Mouse (Mus musculus) mouse embryonic stem cell (cell line): ENCODE measurements around the gene Vmn1r122.
"Not testable (repeated sequence)": the region's sequence is repeated elsewhere in the genome, so short reads cannot be mapped to it uniquely, and the experiment has no call there.

Experiments used
- in situ Hi-C, 2 experiments: fragments of 300-500 bp; cut with MboI; formaldehyde crosslinking; loops; 1 replicate in 1 of 2; 3 replicates in 1 of 2; pipeline ENCODE4 v1.14.3; 2019 to 2020; ENCODE audit warnings: low sequenced_read_pairs in 2 of 2, low pct_unique_long_range_greater_than_20kb in 1 of 2, mixed read lengths in 1 of 2; ENCODE audit not compliant: unreplicated experiment in 1 of 2

Gene Vmn1r122

DNA sequence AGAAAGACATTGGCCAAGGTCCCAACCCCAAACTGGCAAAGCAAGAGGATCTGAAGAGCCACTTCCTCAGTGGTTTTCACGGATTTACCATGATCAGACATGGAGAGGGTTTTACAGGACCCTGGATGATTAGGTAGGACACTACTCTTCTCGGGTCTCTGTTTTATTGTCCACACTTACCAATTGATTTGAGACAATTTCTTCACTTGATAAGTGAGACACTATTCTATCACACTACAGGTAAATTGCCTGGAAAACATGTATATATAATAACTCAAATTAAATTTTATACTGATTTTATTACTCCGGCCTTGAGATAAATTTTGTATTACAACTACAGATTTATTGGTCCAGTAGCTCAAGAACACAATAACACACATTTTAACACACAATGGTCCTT is at the start of gene Vmn1r122:
Gene Vmn1r122, minus strand, starts transcription at position 101 of the 400 bp plus-strand sequence.
- in situ Hi-C loops, result not testable (repeated sequence)

DNA sequence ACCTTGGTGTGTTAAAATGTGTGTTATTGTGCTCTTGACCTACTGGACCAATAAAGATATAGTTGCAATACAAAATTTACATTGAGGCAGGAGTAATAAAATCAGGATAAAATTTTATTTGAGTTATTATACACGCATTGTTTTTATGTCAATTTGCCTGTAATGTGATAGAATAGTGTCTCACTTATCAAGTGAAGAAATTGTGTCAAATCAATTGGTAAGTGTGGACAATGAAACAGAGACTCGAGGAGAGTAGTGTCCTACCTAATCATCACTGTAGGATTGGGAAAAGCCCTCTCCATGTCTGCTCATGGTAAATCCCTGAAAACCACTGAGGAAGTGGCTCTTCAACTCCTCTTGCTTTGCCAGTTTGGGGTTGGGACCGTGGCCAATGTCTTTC is 28.0 kb upstream of the Vmn1r122 start, which contains the start of gene Vmn1r123:
Gene Vmn1r123, plus strand, starts transcription at position 301 of the 400 bp plus-strand sequence.
- in situ Hi-C loops, result not testable (repeated sequence)

GRCm38 (mm10) chr7:21098413-21098812 is 35.5 kb downstream of the Vmn1r122 start, which contains the start of gene Vmn1r121:
Gene Vmn1r121, minus strand, starts transcription at chr7:21098513.
- in situ Hi-C loops, result not testable (repeated sequence)
